Mouse (Mus musculus): ENCODE measurements at regions not wholly inside any gene's neighbourhood (a gene's known extent, or its start where the extent isn't known, plus 50 kb on each side); places are given as distances from the start of the nearest gene placed in this dataset.

DNA sequence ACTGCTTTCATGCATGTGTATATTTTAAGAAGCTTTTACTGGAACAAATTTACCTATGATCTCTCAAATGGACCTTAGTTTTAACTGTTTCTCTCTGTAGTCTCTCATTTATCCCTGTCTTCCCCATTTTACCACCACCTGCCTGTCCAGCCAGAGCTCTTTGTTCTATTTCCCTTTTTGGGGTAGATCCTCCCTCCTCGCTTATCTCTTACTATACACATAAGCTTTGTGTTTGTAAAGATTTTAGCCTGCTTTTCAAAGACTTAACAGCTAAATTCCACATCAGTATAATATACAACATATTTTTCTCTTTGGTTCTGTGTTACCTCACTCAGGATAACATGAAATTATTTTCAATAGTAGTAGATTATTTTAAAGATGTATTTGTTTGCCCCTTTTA, 961.9 kb downstream of the Slitrk1 start:
- DNase-seq = no peak

- no peak for DNase-seq
Observed at GRCm38 (mm10) chr14:107903717-107904116, 1010.2 kb downstream of the Slitrk1 start.

DNA sequence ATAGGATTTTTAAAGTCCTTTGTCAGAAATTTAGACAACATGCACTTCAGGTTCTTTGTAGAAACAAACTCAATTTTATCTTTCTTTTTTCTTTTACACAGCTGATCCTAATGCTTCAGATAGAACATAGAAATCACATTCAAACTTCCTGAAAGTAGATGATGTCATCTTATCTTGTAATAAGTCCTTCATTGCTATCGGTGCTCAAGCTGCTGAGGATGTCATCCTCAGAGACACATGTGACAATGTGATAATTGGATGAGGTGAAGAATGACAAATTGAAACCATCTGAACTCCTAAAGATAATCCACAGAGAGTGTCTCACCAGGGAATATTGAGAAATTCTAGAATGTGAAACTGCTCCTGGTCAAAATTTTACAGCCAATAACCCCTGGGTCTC, 1012.1 kb downstream of the Slitrk1 start:
- no peak for DNase-seq

GRCm38 (mm10) chr14:107860895-107861294, 1053.1 kb downstream of the Slitrk1 start:
- no peak for DNase-seq

DNA sequence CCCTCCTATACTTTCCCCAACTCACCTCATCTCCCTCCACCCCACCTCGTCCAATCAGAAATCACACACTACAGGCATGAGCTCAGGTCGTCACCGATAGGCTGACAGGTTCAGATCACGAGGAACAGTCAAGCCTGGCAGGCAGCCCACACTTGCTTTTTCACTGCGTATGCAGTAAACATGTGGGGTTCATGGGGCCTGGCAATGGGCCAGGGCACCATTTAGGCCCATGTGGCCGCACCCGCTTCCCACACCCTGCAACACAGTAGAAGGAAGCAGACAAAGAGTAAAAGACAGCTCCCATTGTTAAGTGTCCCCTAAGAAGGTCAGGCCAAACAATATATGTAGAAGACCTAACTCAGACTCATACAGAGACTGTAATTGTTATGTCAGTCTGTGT, 1064.3 kb downstream of the Slitrk1 start:
- peak in 1 of 2 experiments; percentile 0 for DNase-seq

DNA sequence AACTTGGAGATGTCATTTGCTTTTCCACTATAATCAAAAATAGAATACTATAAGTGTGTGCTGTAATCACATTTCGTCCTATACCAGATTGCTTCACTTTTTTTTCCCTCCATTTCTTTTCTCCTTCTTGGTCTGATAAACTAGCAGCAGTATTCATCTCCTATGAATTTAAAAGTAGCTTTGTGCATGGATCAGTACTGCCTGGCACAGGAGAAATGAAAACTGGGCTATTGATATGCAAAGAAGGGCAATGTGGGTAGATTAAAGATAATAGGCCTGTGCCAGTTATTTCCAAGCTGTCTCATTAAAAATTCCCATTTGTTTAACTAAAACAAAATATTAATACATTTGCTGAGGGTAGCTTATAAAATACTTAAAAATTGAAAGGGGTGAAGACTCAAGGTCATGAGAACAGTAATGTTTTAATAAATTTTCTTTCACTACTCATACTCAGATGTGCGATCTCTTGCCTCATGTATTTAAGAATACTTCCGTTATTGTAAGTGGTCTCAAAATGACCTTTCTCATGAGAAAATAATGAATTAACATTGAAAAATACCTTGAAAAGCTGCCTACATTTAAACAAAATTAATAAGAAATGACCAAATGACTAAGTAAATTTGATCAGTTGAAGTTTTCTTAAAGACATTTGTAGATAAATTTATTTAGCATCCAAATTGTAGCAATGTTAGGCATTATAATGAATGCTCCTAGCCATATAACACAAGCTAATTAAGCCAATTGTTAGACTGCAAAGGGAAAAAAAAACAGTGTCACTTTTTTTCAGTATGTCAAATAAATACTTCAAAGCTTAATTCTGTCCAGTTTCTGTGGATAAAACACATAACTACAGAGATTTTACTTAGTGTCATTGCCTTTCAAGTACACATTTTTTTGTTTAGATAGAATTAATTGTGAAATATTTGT, 1068.4 kb downstream of the Slitrk1 start:
- DNase-seq = no peak

DNA sequence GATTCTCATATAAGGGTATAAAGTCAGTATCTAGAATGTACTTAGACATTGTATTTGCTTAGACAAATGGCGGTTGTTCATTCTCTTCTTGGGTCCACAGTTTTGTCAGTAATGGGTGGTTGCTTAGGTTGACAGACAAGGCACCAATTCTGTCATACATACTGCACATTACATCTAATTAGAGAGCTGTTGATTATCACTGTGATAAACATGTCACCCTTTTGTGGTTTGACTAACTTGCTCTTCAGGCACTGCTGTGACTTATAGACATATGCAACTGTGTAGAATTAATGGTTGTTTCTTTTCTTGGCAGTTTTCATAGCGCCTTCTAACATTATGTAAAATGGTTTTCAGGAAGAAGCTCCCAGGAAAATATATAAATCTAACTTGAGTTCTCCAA, 1069.4 kb downstream of the Slitrk1 start:
- no peak for DNase-seq

GRCm38 (mm10) chr14:107832976-107833375, 1081.0 kb downstream of the Slitrk1 start:
- no peak for DNase-seq

DNA sequence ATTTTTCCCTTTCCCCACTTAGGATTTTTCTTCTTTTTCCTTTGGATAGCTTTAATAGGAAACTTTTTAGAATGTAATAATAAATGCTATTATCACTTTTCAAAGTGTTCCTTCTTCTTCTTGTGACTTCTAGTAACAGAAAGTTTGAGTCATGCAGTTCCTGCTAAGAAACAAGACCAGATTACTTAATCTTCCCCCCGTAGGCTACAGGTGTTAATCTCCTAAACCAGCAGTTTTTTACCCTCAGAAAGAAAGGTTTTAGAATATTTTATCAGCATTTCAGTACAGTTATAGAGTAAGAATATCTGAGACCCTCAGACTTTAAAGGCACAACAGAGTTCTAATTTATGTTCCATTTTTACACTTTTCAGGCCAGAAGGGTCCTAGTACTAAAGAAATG, 1128.7 kb downstream of the Slitrk1 start:
- no peak for DNase-seq
